Mouse (Mus musculus) bone marrow macrophage, adult 2 months (primary cell): ENCODE measurements around the gene Crym. TPM values are rescaled to one million over a fixed set of nuclear protein-coding genes. Genes with fewer than 3 reads are reported as not detected.

Experiments
- H3K27ac ChIP-seq: 2 replicates; pipeline ENCODE4 v1.5.1; 2012; ENCODE audit warnings: low read depth, low read length; ENCODE audit not compliant: insufficient read depth
- H3K4me1 ChIP-seq: 2 replicates; pipeline ENCODE4 v1.6.1; 2012; ENCODE audit warnings: low read length; ENCODE audit not compliant: control insufficient read depth, insufficient read depth
- H3K4me3 ChIP-seq: 2 replicates; pipeline ENCODE4 v1.5.1; 2012; ENCODE audit warnings: mild to moderate bottlenecking, low read length, moderate library complexity; ENCODE audit not compliant: insufficient read depth
- CTCF ChIP-seq: IDR thresholded peaks from 2 replicates; pipeline ENCODE4 v1.5.1; 2012; ENCODE audit warnings: low read depth, mild to moderate bottlenecking, low read length, moderate library complexity
- POLR2A ChIP-seq: IDR thresholded peaks from 2 replicates; pipeline ENCODE4 v1.6.1; 2012; ENCODE audit warnings: mild to moderate bottlenecking, low read depth, low read length, borderline replicate concordance
- polyA plus RNA-seq: library from polyadenylated mRNA; stranded (reverse); fragments of >200 nt; gene quantifications from 2 replicates; pipeline ENCODE4 v1.2.4, GENCODE M21; 2012; ENCODE audit not compliant: missing spikeins, insufficient read depth, insufficient read length

Crym gene
- polyA plus RNA-seq, 1 experiment: not detected

DNA sequence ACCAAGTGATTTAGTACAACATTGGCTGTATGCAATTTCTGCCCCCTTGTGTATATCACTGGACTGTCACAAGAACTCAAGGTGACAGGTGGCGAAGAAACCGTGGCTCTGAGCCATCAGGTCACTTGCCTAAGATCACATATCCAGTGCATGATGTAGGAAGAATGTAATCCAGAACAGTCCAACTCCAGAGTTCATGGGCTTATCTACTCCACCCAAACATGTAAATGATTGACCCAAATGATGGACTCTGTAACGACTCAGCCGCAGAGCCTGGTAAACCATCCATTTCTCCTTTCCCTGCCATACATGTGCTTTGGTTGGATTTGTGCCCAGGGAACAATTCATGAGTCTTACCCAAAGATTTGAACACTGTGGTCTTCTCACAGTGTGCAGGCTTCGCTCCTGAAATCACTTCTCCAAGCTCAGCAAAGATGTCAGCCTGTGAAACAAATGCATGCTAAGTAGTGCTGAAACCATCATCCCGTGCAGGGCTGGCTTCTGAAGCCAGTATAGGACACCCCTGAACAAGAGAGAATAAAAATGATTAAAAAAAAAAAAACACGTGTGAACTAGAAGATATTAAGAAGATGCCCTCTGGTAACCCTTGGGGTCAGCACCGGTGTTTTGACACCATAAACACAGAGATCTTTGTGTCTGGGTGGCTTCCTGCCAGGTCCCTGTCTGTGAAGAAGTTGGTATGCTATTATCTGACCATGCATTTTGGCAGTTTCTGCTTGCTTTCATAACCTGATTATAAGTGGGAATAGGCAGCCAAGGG lies 12.4 kb downstream of the Crym start:
- H3K27ac ChIP-seq: no peak overlapping the region
- H3K4me1 ChIP-seq: no peaks in the 10 kb centered on the region
- TF ChIP-seq CTCF (no peak), POLR2A (no peak)
- no peak overlapping the region for H3K4me3 ChIP-seq

DNA sequence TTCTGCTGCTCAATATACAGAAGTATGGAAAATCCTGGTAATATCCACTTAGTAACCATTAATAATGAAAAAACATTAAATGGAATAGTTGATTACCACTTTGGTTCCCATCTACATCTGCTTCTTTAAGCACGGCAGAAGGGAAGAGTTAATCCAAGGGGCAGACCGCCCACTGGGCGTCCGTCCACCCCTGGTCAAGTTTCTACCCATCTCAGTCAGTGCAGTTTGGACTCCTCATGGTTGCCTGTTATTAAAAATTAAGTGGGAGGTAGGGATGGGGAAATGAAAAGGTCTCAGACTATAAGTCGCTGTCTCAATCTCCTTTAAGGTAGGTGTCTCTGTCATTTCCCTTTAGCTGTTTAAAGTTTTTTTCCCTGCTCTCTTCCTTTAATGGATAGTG lies 13.0 kb downstream of the Crym start:
- H3K4me3 ChIP-seq: no peak overlapping the region
- H3K4me1 ChIP-seq: no peaks in the 10 kb centered on the region
- no peak for TF ChIP-seq POLR2A
- no peak for TF ChIP-seq CTCF
- no peak overlapping the region for H3K27ac ChIP-seq

DNA sequence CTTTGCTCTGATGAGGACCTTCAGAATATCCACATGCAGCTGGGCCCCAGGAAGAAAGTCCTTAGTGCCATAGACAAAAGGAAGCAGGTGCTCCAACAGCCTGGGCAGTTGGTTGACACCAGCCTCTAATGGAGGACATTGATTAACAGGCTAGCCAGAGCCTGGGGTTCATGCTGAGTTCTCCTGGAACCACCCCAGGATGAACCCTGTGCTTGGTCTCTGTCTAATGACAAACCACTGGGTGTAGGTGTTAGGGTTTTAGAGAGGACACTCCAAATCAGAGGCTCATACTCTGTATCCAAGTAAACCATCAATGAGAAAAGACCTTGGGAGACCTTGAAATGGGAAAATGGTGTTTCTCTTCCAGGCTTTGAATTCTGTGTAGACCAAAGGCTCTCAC lies 19.0 kb downstream of the Crym start:
- TF ChIP-seq CTCF (no peak), POLR2A (no peak)
- H3K27ac ChIP-seq: no peak overlapping the region
- no peaks in the 10 kb centered on the region for H3K4me1 ChIP-seq
- no peak overlapping the region for H3K4me3 ChIP-seq

DNA sequence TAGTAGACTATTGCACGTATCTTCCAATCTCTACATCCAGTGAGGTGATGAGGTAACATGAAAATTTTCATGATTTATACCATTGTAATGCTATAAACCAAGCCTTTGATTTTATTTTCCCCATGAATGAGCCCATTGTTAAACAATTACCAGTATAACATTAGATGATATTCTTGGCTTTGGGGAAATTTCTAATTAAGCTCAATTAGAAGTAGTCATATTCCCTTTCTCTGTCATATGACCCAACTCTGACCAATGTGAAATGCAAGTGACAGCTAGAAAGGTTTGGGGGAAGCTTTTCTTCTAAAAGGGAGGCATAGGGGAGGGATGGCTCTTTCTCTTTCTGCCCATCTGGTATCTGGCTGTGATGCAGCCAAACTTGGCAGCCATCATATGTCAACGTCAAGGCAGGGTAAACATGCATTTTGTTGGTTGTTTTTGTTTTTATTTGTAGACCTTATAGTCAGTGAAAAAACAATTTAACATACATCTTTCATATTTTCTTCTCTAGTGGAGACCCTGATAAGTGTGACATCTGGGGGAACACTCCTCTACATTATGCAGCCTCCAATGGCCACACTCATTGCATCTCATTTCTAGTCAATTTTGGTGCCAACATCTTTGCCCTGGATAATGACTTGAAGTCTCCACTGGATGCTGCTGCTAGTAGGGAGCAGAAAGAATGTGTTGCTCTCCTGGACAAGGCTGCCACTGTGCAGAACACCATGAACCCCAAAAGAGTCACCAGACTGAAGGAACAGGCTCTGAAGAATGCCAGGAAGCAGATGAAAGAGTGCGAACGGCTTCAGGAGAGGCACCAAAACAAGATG lies 20.3 kb downstream of the Crym start:
- no peaks in the 10 kb centered on the region for H3K4me1 ChIP-seq
- no peak overlapping the region for H3K27ac ChIP-seq
- TF ChIP-seq CTCF (no peak), POLR2A (no peak)
- H3K4me3 ChIP-seq: no peak overlapping the region

DNA sequence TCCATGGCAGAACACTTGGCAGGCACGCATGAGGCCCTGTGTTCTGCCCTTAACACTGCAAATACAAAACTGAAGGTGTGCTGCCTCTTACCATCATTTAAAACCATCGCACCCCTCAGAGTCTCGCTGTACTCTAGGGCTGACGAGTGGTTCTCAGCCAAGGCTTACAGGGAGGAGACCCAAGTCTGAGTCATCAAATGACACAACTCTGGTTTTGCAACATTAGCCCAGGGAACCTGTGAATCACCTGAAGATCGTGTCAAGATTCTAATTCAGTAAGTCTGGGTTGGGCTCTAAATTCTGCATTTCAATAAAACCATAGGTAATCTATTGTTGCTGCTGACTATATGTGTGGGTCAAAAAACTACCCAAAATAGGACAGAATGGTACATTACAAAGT lies 21.4 kb downstream of the Crym start:
- Histone ChIP-seq H3K4me1 (no peaks in the 10 kb centered on the region), H3K27ac (no peak overlapping the region), H3K4me3 (no peak overlapping the region)
- TF ChIP-seq CTCF: no peak

DNA sequence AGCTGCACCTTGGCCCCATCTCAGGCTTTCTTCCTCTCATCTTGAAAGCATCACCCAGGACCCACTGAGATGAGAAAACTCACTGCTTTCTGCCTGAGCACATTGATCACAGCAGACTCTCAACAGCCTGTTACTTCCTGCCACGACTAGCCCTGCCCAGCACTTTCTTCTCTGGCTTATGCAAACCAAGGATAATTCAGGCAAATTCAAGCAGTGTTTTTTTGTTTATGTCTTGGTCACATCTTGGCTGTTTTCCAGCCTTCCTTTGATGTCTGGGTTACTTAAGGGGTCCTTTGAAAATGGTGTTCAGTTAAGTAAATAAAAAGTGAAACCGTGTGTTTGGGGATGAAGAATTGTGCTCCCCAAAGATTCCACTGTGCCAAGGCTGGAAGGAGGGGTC lies 23.0 kb downstream of the Crym start:
- Histone ChIP-seq H3K4me1 (no peaks in the 10 kb centered on the region), H3K27ac (no peak overlapping the region), H3K4me3 (no peak overlapping the region)
- TF ChIP-seq POLR2A (no peak), CTCF (no peak)

DNA sequence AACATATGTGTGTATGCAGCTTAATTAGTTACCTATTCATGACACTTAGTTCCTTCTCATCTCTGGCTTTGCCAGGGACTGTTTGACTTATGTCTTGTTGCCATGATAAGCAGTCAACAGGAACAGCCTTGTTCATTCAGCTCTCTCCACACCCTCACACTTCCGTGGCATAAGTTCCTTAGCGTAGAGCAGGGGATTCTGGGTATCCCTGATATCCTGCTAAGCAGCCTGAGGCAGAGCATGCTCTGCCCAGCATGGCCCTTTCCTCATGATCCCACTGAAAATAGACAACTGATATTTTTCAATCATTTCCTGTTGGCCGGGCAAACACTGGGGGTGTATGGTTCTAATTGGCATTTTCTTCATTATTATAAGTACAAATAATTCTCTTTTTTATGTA lies 24.3 kb downstream of the Crym start:
- no peak overlapping the region for H3K4me3 ChIP-seq
- H3K27ac ChIP-seq: no peak overlapping the region
- no peaks in the 10 kb centered on the region for H3K4me1 ChIP-seq
- TF ChIP-seq CTCF (no peak), POLR2A (no peak)

DNA sequence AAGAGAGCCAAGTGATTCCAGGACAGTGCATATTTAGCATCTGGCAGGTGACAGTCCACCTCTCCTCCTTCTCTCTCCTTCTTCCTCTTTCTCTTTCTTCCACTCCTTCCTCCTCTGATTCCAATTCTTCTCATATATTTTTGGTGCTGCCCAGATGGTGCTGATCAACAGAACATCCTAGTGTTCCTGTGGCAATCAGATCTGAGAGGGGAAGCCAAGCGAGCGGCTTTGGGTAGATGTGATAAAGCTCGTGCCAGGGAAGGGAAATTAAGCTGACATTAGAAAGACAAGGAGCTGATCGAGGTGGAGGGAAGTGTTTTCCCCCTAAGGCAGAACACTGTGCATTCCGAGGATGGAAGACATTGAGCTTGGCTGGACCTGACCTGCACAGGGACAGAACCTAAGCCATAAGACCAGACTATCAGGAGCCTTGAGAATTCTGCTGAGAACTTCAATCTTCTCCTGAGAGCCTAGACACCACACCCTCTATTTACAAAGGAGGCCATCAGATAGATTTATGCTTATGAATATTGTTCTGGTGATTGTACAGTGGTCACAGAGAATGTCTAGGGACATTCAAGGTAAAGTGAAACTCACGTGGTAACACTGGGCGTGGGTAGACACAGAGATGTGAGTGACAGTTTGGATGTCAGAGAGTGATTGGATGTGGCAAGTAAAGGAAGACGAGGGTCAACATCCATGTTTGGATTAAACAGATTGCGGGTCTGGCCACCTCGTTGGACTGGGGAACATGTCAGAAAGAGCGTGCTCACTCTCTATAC lies 27.0 kb downstream of the Crym start:
- no peak overlapping the region for H3K27ac ChIP-seq
- no peaks in the 10 kb centered on the region for H3K4me1 ChIP-seq
- TF ChIP-seq POLR2A (no peak), CTCF (no peak)
- H3K4me3 ChIP-seq: no peak overlapping the region

DNA sequence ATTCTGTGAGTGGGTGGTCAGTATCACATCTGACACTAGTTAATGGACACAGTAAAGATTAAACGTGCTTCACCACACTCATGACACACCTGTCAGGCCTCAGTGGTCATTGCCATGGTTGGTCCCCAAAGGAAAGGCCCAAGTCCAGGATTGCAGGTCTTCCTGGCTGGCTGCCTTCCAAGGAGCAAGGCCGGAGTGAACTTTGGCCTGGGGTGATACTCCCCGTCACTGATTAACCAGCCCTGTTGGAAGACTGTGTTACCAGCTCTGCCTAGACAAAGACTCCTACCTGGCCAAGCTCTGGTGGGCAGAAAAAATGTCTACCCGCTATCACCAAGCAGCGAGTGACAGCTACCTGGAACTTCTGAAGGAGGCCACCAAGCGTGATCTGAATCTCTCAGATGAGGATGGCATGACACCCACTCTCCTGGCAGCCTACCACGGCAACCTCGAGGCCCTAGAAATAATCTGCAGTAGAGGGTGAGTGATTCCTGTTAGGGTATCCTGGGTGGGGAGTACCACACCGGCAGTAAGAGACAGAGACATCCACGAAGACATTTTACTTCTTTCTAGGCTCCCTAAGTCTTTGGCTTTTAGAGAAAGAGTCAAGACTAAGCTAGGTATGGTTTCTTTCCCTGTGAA lies 28.2 kb downstream of the Crym start, which contains the start of gene Anks4b:
TSS of gene Anks4b (plus strand) at position 256 of the 642 bp plus-strand sequence.
- no peak for TF ChIP-seq POLR2A
- no peak for TF ChIP-seq CTCF
- no peak within 1 kb of the TSS for H3K4me3 ChIP-seq
- H3K4me1 ChIP-seq: no peaks in the 10 kb centered on the region
- no peak within 1 kb of the TSS for H3K27ac ChIP-seq
